Mouse (Mus musculus) bone marrow, adult 2 months (tissue): Measurements from ENCODE around the gene Ucp1. TPM values are rescaled to one million over a fixed set of nuclear protein-coding genes. Genes with fewer than 3 reads are reported as not detected.
"Not testable (repeated sequence)": the region's sequence is repeated elsewhere in the genome, so short reads cannot be mapped to it uniquely, and the experiment has no call there.

Experiments
- H3K27ac ChIP-seq: fragments of 200-500 bp; 2 replicates; pipeline ENCODE4 v1.5.1; 2012; ENCODE audit warnings: low read depth, mild to moderate bottlenecking, control low read depth, inconsistent platforms, low read length; ENCODE audit not compliant: control insufficient read depth, poor library complexity, insufficient read depth
- H3K4me1 ChIP-seq: fragments of 200-500 bp; 2 replicates; pipeline ENCODE4 v1.6.1; 2011; ENCODE audit warnings: low read length; ENCODE audit not compliant: control insufficient read depth, insufficient read depth
- H3K4me3 ChIP-seq: fragments of 200-500 bp; replicated peaks from 2 replicates; pipeline ENCODE3; 2011; ENCODE audit warnings: mild to moderate bottlenecking, low read depth, low read length, control low read depth; ENCODE audit not compliant: control insufficient read depth
- CTCF ChIP-seq: fragments of 200-500 bp; IDR thresholded peaks from 2 replicates; pipeline ENCODE4 v1.5.1; 2011; ENCODE audit warnings: low read length, control low read depth; ENCODE audit not compliant: control insufficient read depth, insufficient read depth
- POLR2A ChIP-seq: fragments of 200-500 bp; IDR thresholded peaks from 2 replicates; pipeline ENCODE4 v1.6.1; 2011; ENCODE audit warnings: low read depth, mild to moderate bottlenecking, control low read depth, low read length, borderline replicate concordance; ENCODE audit not compliant: control insufficient read depth
- WGBS: fragments of 180-500 bp; shearing (Covaris S2); methylation state at CpG from one replicate; pipeline ENCODE4 v1.1.7; 2018; 5-methylcytosine and 5-hydroxymethylcytosine counted together
- polyA plus RNA-seq: library from polyadenylated mRNA; stranded (reverse); fragments of >200 nt; gene quantifications from 2 replicates; pipeline ENCODE4 v1.2.4, GENCODE M21; 2011; ENCODE audit warnings: low replicate concordance; ENCODE audit not compliant: missing spikeins, insufficient read depth, insufficient read length

Gene Ucp1
- polyA plus RNA-seq, 1 experiment, result not detected

DNA sequence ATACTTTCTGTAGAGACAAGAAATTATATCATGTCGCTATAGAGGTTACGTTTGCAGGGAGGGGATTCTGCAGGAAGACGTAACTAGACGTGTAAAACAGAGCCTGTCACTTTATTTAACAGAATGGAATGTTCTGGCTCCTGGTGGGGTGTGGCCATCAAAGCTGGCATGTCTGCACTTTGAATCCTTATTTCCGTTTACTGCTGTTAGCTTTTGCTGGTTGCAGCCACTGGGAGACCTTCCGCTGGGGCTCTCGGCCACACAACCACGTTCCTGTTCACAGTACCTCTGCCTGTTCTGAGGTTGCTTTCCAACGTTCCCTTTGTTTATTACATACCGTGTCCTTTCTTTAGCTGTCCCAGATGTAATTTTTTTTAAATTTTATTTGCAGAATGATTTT lies 17.7 kb upstream of the Ucp1 start:
- Histone ChIP-seq H3K4me3 (no peak overlapping the region), H3K27ac (no peak overlapping the region), H3K4me1 (no peaks in the 10 kb centered on the region)
- TF ChIP-seq CTCF, result no peak
- no peak for TF ChIP-seq POLR2A
- WGBS, result 87% methylated on average over 10 of the region's 10 CpGs

DNA sequence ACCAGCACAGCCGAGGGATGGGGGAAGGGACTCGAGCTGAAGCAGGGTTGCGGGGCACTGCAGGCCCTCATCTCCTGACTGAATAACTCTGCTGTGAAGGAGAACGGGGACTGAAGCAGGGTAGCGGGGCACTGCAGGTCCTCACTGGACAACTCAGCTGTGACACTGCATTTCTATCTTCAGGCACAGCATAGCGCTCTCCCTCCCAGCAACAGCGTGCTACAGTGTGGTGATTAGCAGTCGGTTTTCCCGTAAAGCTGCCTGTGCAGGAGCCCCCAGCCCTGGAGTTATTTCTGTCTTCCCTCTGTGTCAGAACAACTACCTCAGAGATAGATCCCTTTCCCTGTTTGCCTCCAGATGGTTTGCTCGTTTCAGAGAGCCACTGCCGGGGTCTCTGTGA lies 15.7 kb upstream of the Ucp1 start:
- 43% methylated on average over 11 of the region's 11 CpGs for WGBS
- TF ChIP-seq CTCF (no peak), POLR2A (no peak)
- H3K27ac ChIP-seq, result no peak overlapping the region
- no peak overlapping the region for H3K4me3 ChIP-seq
- no peaks in the 10 kb centered on the region for H3K4me1 ChIP-seq

DNA sequence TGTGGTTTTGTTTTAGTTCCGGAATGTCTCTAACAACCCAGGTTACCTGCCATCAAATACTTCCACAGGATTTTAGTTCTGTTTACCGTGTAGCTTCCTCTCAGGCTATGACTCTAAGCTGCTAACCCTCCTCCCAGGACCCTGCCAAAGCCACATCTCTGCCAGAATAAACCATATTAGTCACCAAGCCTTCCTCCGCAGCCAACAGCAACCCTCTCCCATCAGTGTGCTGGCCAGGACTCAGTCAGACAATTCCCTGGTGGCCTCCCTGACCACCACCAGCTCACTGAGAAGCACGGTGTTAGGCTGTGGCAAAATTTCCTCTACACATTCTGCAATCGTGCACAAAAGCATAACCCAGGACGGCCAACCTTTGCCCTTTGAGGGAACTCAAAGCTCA lies 11.7 kb upstream of the Ucp1 start:
- no peak for TF ChIP-seq CTCF
- TF ChIP-seq POLR2A, result no peak
- Histone ChIP-seq H3K4me1 (no peaks in the 10 kb centered on the region), H3K4me3 (no peak overlapping the region), H3K27ac (no peak overlapping the region)
- 78% methylated on average over 6 of the region's 6 CpGs for WGBS

- WGBS, result 83% methylated on average over 8 of the region's 8 CpGs
- TF ChIP-seq POLR2A (no peak), CTCF (no peak)
- H3K4me1 ChIP-seq, result no peaks in the 10 kb centered on the region
- no peak overlapping the region for H3K4me3 ChIP-seq
- no peak overlapping the region for H3K27ac ChIP-seq
These were observed 4.8 kb upstream of the Ucp1 start for GRCm38 (mm10) chr8:83285391-83285790.

- Histone ChIP-seq H3K27ac (no peak overlapping the region), H3K4me3 (no peak overlapping the region), H3K4me1 (no peaks in the 10 kb centered on the region)
- 38% methylated on average over 4 of the region's 4 CpGs for WGBS
- TF ChIP-seq POLR2A (no peak), CTCF (no peak)
These were observed 7.2 kb downstream of the Ucp1 start for GRCm38 (mm10) chr8:83297375-83297774.

DNA sequence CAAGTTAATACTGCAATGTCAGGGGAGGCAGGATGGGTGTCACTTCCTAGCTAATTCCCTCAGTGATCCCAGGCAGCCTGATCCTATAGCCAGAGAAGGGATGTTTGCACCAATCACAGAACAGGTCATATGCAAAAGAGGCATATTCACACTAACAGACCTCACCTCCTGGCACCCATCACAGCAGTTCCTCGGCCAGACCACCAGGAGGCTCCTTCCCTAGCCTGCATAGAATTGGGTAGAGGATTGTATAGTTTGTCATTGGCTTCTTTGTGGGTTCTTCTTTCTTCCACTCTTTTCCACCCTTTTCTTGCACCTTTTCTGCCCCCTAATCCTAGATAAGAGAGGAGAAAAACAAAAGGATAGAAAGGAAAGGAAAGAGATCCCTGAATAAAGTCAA lies 10.0 kb downstream of the Ucp1 start:
- Histone ChIP-seq H3K4me3 (no peak overlapping the region), H3K4me1 (no peaks in the 10 kb centered on the region), H3K27ac (no peak overlapping the region)
- WGBS, result 43% methylated on average over 1 of the region's 1 CpGs
- TF ChIP-seq POLR2A, result no peak
- TF ChIP-seq CTCF, result peak; percentile 55

DNA sequence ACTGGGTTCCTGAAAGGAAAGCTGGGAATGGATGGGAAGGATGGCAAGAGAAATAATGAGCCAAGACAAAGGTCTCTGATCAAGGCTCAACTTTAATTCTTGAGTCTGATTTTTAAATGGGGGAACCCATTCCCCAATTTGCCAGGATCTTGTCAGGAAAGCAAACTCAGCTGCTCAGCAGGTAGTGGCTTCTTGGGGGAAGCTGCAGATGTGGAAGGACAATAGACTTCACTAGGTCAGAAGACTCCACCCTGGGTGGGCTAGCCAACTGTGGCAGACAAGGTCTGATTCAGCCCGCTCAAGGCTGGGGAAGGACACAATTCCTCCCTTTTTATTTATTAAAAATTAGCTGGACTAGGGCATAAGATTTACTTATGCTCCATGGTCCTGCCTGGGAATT lies 14.8 kb downstream of the Ucp1 start:
- H3K4me3 ChIP-seq, result no peak overlapping the region
- 88% methylated on average over 1 of the region's 1 CpGs for WGBS
- no peak overlapping the region for H3K27ac ChIP-seq
- TF ChIP-seq POLR2A (no peak), CTCF (no peak)
- H3K4me1 ChIP-seq, result no peaks in the 10 kb centered on the region

GRCm38 (mm10) chr8:83309836-83310235 lies 19.7 kb downstream of the Ucp1 start:
- Histone ChIP-seq H3K4me3 (no peak overlapping the region), H3K4me1 (no peaks in the 10 kb centered on the region), H3K27ac (no peak overlapping the region)
- 86% methylated on average over 6 of the region's 6 CpGs for WGBS
- no peak for TF ChIP-seq POLR2A
- no peak for TF ChIP-seq CTCF

DNA sequence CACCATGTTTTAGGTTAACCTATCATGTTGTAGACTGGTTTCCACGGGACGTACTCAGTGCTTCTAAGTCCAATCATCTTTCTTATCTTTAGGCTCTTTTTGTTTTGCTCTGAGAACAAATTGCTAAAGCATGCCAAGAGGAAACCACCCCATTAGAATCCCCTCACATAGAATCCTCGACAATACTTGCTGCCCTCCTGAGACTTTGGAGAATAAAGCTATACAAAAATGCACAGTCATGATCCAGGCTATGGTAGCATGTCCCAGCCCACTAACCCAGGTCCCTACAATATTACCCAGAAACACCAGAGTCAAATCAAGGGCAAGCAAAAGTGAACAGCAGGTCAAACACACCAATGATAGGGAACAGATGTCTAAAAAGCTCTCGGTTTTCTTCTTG lies 24.9 kb downstream of the Ucp1 start:
- H3K4me3 ChIP-seq, H3K4me1 ChIP-seq, H3K27ac ChIP-seq: not testable (repeated sequence)
- 86% methylated on average over 4 of the region's 4 CpGs for WGBS

- Histone ChIP-seq H3K4me1 (no peaks in the 10 kb centered on the region), H3K27ac (no peak overlapping the region), H3K4me3 (no peak overlapping the region)
- WGBS, result 91% methylated on average over 2 of the region's 2 CpGs
- TF ChIP-seq CTCF (no peak), POLR2A (no peak)
These were observed 25.5 kb downstream of the Ucp1 start for GRCm38 (mm10) chr8:83315691-83316090.
